Mouse (Mus musculus) heart, adult 2 months (tissue): ENCODE data around the gene Zcrb1.
A peak's percentile ranks its signal among the peaks of the same experiment; 100 is the strongest.

Experiments used
- CTCF ChIP-seq: fragments of 200-600 bp; IDR thresholded peaks from 2 replicates; pipeline ENCODE4 v1.8.1; 2022; ENCODE audit warnings: antibody characterized with exemption, mild to moderate bottlenecking, moderate library complexity
- EP300 ChIP-seq: fragments of 200-500 bp; IDR thresholded peaks from 2 replicates; pipeline ENCODE4 v1.6.1; 2011; ENCODE audit warnings: low read depth, low read length, control low read depth; ENCODE audit not compliant: insufficient read depth
- POLR2A ChIP-seq: fragments of 200-500 bp; IDR thresholded peaks from 2 replicates; pipeline ENCODE4 v1.6.1; 2011; ENCODE audit warnings: mild to moderate bottlenecking, low read depth, low read length, control low read depth; ENCODE audit not compliant: insufficient read depth

- TF ChIP-seq CTCF = peak; percentile 57
- TF ChIP-seq EP300 = no peak
- no peak for TF ChIP-seq POLR2A
Observed at GRCm38 (mm10) chr15:93442271-93442670, 44.1 kb upstream of the Zcrb1 start.
